8 mouse cellular contexts compared by ENCODE assay signal in genomic region chr9:15045084-15045669, GRCm38 (mm10). TPM values are rescaled to one million over a fixed set of nuclear protein-coding genes. Genes with fewer than 3 reads are reported as not detected.
DNase-seq lines count a peak whose midpoint lies in the region; ATAC-seq and TF ChIP-seq lines count a peak whose summit lies in the region.

Gene Panx1, minus strand, starts transcription at chr9:15045478.

- H3K36me3 ChIP-seq in intestine, postnatal 0 days (ENCODE audit: control insufficient read depth, insufficient read depth), result no peaks in the 10 kb centered on the region
- H3K36me3 ChIP-seq in limb, embryonic 12.5 days, result peaks cover 5% of the 10 kb centered on the region; the same call in 1 of the 2 replicates
- H3K36me3 ChIP-seq in midbrain, embryonic 13.5 days, result peaks cover 10% of the 10 kb centered on the region

- H3K4me3 ChIP-seq in intestine, postnatal 0 days (ENCODE audit: low read depth, low read length), result peak within 1 kb of the TSS; percentile 73
- H3K4me3 ChIP-seq in limb, embryonic 12.5 days (replicated peaks), result peak within 1 kb of the TSS; percentile 90
- peak within 1 kb of the TSS; percentile 85 for H3K4me3 ChIP-seq in midbrain, embryonic 13.5 days (replicated peaks)

- H3K9ac ChIP-seq in intestine, postnatal 0 days (ENCODE audit: low read depth, low read length), result peak within 1 kb of the TSS; percentile 70
- H3K9ac ChIP-seq in limb, embryonic 12.5 days (replicated peaks), result peak within 1 kb of the TSS; percentile 94
- peak within 1 kb of the TSS; percentile 95 for H3K9ac ChIP-seq in midbrain, embryonic 13.5 days (replicated peaks)

- peak within 1 kb of the TSS; percentile 92 for H3K4me2 ChIP-seq in intestine, postnatal 0 days (replicated peaks; ENCODE audit: low read depth)
- H3K4me2 ChIP-seq in limb, embryonic 12.5 days, result peak within 1 kb of the TSS; percentile 72
- H3K4me2 ChIP-seq in midbrain, embryonic 13.5 days (replicated peaks), result peak within 1 kb of the TSS; percentile 75

- peak; percentile 83 for ATAC-seq in intestine, postnatal 0 days
- ATAC-seq in limb, embryonic 12.5 days (ENCODE audit: insufficient number of reproducible peaks, insufficient read depth, low FRiP score, low TSS enrichment, low read depth), result peak; percentile 82
- ATAC-seq in midbrain, embryonic 13.5 days, result peak; percentile 94

- H3K9me3 ChIP-seq in intestine, postnatal 0 days (ENCODE audit: control insufficient read depth), result no peaks in the 10 kb centered on the region
- H3K9me3 ChIP-seq in limb, embryonic 12.5 days, result no peaks in the 10 kb centered on the region
- H3K9me3 ChIP-seq in midbrain, embryonic 13.5 days, result no peaks in the 10 kb centered on the region

- under 1% methylated on average over 65 of the region's 68 CpGs for WGBS in intestine, postnatal 0 days
- WGBS in limb, embryonic 12.5 days, result under 1% methylated on average over 68 of the region's 68 CpGs
- under 1% methylated on average over 57 of the region's 68 CpGs for WGBS in midbrain, embryonic 13.5 days

- TF ChIP-seq CTCF in intestine, postnatal 0 days (IDR thresholded peaks at IDR 0.05; ENCODE audit: low read depth), result no peak

- peaks cover 5% of the 10 kb centered on the region; the same call in 1 of the 2 replicates for H3K4me1 ChIP-seq in intestine, postnatal 0 days (replicated peaks; ENCODE audit: control insufficient read depth, insufficient read depth, low read length)
- peaks cover 19% of the 10 kb centered on the region for H3K4me1 ChIP-seq in limb, embryonic 12.5 days (replicated peaks)
- peaks cover 46% of the 10 kb centered on the region for H3K4me1 ChIP-seq in midbrain, embryonic 13.5 days (replicated peaks)

- no peaks in the 10 kb centered on the region for H3K27me3 ChIP-seq in intestine, postnatal 0 days (replicated peaks; ENCODE audit: control insufficient read depth, insufficient read depth, low read length)
- peaks cover 3% of the 10 kb centered on the region; the same call in 1 of the 2 replicates for H3K27me3 ChIP-seq in limb, embryonic 12.5 days
- no peaks in the 10 kb centered on the region for H3K27me3 ChIP-seq in midbrain, embryonic 13.5 days

- H3K27ac ChIP-seq in intestine, postnatal 0 days (ENCODE audit: low read depth, low read length), result peak within 1 kb of the TSS; percentile 83
- peak within 1 kb of the TSS; percentile 93 for H3K27ac ChIP-seq in limb, embryonic 12.5 days
- peak within 1 kb of the TSS; percentile 97 for H3K27ac ChIP-seq in midbrain, embryonic 13.5 days

- DNase-seq in ZHBTc4 (ENCODE audit: low read depth, low spot score), result peak; percentile 87
- peak; percentile 91 for DNase-seq in embryo, embryonic 11 days
- peak; percentile 97 for DNase-seq in heart, adult 11 months
- peak; percentile 57 for DNase-seq in spleen, adult 12 weeks (ENCODE audit: low spot score)
- no peak for DNase-seq in adipocyte (ENCODE audit: low spot score)

RNA-seq across cellular contexts. Expression of gene Panx1, which starts in this region (rescaled TPM):
- polyA plus RNA-seq in intestine, postnatal 0 days (2015; fragmentation: Nextera tagmentation; extraction: Ambion mirVana), result 23.2 and 24.5 TPM in 2 replicates
- polyA plus RNA-seq in limb, embryonic 12.5 days (2016; fragmentation: Nextera tagmentation; extraction: Ambion mirVana), result 66.4 and 71.5 TPM in 2 replicates
- polyA plus RNA-seq in midbrain, embryonic 13.5 days (2015; fragmentation: Nextera tagmentation; extraction: Ambion mirVana), result 144 and 155 TPM in 2 replicates
